Mouse (Mus musculus) spleen, postnatal 4 days (tissue): ENCODE data around the gene Kcnk7.

ENCODE experiments used
- DNase-seq, 2 experiments: peaks; one replicate each; pipeline ENCODE4 v3.0.0; 2022; ENCODE audit warnings: low spot score in 2 of 2

Gene Kcnk7

DNA sequence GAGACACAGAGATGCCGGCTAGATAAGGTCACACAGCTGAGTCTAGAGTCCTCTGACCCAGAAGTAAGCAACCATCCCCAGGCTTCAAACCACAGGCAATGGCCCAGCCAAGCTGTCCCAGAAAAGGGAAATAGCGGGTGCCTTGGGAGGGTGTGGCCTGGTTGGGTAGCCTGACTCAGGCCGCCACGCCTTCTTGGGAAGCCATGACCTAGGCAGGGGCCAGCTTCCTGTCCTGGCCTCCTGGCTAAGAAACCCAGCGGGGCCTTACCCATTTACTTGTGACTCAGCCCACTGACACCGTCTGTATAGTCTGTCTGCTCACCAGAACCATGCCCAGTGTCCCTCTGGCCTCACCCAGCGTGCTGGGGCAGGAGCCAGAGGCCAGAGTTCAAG lies 20.4 kb downstream of the Kcnk7 start:
- peak; percentile 86 to 90 for DNase-seq

DNA sequence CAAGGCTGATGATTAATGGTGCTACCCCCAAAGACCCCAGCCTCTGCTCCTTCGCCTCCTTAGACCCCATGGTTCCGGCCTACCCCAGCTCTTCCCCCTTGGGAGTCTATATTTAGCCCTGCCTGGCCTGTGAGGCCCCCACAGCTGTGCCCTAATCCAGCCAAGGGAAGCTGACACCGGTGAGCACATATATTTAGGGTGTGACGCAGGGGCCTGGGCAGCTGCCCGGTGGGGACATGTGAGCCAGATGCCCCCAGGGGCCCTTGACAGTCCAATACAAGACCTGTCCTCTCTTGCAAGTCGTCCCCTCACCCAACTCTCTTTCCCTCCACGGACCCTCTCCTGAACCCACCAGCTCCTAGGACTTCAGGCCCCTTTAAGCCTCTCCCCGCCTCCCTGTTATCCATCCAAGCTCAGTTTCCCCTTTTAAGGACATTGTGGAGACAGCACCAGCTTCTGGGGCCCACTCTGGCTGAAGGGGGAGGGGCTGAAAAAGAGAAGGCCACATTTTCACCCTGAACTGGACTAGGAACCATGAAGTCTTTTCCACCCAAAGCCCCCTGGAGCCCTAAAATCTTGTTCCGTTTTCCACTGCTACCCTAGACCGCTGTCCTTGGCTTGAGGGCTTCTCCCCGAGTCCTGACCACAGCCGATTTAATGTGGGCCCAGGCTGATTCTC lies 21.0 kb downstream of the Kcnk7 start:
- peak; percentile 53 to 81 for DNase-seq

DNA sequence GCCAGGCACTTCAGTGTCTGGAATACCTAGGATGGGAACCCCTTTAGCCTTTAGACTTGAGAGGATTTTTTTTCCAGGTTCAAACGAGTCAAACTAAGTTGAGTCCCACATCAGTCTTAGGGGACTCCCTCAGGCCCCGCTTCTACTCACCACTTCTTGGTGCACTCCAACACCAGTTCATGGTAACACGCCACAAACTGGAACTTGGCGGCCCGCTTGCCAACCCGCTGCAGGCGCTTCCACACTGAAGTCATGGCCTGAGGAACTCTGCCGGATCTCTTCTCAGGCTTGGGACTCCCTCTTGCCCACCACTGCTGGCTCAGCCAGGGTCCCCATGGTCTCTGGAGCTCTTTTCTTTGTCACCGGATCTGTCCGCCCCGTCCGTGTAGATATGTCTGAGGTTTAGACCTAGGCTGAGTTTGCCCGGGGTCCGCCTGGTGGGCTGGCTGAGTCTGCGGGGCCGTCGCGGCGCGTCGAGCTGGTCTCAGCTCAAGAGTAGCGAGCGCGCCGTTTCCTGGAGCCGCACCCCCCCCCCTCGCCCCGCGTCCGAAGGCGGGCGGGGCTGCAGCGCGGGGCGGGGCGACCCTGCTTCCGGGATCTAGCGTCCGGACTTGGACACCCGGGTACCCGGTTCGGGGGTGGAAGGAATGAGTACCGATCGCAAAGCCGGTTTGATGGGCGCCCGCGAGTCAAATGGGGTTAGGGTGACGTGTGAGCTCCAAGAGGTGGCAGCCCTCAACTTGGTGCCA lies 21.8 kb downstream of the Kcnk7 start, which contains the start of gene Ehbp1l1:
Gene Ehbp1l1, minus strand, starts transcription at position 551 of the 749 bp plus-strand sequence.
- DNase-seq = peak; percentile 86 to 94

DNA sequence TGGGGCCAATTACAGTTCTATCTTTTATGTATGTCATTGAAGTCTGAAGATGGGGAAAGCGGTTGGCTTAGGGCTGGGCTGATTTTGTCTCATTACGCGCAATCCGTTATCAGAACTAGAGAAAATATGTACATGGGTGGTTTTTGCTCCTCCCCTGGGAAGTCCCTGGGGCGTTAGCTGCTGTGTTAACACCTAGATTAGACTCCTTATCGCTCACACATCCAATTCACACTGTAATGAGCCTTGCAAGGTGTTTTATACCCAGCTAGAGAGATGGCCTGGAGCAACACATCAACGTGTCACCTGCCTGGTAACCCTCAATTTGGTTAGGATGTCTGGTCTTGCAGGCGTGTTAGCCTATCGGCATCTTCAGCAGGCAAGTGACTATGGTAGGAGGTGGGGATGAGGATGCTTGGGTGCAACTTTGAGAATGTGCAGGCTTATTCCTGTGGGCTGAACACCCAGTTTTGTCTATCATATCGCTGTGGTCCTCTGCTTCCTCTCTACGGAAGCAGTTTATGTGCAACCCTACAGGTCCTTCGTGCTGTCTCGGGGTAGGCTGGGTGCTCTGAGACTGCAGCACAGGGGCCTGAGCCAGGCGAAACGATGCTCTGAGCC lies 22.9 kb downstream of the Kcnk7 start:
- peak in 1 of 2 experiments; percentile 66 for DNase-seq

GRCm38 (mm10) chr19:5727701-5728100 lies 23.5 kb downstream of the Kcnk7 start:
- DNase-seq = peak; percentile 93 to 99

DNA sequence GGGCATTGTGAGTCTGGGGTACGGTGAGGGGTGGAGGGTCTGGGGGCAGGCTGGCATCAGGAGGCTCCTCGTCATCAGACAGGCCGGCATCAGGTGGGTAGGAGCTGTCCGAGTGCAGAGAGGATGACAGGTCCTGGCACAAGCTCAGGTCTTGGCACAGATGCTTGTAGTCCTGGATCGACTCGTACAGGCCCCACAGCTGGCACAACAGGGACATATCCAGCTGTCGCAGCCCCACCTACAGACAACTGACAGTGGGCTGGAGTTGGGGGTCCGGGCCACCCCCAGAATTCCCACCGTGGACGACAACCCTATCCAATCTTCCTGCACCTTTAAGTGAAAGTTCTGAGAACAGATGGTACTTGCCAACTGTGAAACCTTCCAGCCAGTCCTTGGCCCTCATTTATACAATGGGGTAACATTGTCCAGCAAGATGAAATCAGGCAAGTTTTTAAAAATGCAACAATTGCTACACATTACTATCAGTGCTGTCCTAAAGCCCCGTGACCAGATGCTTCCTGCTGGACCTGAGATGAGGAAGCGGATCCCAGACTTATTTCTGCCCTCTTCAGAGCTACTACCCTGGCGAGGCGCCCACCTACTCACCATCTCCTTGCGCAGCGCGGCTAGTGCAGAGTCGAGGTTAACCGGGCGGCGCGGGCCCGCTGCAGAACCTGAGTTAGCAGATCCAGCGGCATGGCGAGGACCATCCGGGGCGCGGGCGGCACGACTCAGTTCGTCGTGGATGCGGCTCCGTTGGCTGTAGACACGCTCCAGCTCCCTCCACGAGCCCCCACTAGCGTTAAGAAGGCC lies 24.7 kb downstream of the Kcnk7 start:
- peak; percentile 60 to 83 for DNase-seq

- DNase-seq = peak; percentile 92 to 94
Measured at GRCm38 (mm10) chr19:5729444-5729815, 25.3 kb downstream of the Kcnk7 start, which contains the start of gene Fam89b. TSS of gene Fam89b (minus strand) at chr19:5729653.

DNA sequence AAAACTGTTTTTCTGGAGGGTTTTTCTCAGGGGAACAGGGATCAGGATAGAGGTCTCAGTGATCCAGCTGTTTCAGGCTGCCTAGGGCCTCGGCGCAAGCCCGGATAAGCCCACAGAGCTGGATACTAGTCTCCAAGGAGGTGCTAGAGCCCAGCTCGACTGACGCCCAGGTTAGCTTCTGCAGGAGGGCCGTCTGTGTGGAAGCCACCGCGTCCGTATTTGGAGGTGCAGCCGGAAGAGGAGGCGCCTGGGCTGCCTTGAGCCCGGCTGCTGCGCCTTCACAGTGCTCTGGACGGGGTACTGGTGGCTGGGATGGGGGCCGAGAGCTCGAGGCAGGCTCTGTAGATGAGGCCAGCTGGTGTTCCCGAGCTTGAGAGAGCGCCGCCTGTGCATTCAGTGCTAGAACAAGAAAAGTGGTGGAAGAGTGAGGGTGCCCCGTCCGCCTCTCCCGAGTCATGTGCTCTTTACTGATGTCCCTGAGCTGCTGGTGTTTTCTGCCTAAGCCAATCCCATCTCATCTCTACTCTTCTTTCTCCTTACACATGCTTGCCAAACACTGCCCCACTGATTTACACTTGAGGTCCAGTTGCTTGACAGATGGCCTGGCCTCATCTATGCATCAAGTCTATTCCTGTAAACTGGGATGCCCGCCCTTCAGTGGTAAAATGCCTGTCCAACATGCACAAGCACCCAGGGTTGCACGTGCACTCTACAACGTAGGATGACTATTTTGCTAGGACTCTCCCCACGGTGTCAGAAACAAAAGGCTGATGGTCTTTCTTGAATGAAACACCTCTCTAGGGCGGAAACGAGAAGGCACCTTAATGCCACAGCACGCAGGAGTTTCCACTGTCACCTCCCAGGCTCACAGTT lies 26.4 kb downstream of the Kcnk7 start:
- peak in 1 of 2 experiments; percentile 65 for DNase-seq

GRCm38 (mm10) chr19:5731264-5731978 lies 27.3 kb downstream of the Kcnk7 start:
- peak; percentile 88 to 91 for DNase-seq

GRCm38 (mm10) chr19:5734325-5734724 lies 30.2 kb downstream of the Kcnk7 start:
- no peak for DNase-seq

DNA sequence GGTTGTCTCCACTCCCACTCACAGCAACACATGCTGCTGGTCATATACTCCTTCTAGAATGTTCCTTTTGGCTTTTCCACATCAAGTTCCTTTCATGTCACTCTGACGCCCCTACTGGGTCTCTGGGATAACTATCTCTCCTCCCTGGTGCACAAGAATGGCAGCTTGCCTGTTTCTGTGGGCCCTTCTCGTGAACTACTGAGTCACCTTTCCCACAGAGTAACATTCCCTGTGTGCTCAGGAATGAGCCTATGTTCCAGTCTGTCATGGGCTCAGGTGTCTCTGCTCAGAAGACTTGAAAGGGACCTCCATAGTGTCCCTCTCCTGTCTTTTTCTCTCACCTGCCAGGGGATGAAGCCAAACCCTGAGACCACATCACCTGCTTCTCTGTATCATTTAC lies 35.3 kb downstream of the Kcnk7 start:
- DNase-seq = no peak

DNA sequence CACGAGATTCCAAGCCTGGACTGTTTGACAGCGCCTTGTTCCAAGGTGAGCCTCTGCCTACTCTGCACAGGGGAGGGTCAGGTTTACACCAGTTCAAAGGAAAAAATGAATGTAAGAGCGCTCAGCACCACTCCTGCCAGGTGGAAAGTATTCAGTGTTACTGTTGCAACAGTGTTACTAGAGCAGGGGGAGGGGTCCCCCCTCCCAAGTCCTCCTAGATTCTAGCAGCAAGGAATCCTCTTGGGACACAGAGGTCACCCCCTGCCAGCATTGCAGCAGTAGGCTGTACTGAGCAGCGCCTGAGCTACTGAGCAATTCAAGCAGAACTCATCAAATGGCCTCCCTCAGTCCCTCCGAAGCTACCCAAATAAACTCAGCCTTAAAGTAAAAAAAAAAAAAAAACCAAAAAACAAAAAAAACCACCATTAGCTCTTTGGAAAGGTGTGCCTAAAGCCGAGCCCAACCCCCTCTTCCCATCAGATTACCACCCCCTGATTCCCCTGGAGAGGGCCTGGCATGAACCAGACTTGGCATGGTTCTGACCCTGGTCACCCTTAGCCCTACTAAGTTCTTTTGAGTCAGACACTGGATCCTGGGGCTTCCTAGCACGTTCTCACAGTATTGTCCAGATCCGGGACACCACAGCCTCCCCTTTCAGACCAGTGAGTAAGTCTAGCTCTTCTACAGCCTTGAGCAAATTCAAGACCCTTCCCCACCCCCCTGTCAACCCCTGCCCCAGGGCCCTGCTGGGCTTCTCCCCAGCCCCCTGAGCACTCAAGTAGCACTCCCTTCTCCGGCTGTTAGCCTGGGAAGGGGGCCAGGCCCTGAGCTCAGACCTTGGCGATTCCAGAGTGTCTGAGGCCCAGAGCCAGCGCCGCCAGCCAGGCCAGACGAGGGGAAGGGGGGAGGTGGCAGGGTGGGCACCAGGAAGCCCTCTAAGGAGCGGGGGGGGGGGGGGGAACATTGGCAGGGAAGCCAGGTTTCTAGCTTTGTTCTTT lies 36.5 kb downstream of the Kcnk7 start, which contains the start of gene Ltbp3:
Gene Ltbp3, plus strand, starts transcription at position 585 of the 998 bp plus-strand sequence.
- DNase-seq = no peak

DNA sequence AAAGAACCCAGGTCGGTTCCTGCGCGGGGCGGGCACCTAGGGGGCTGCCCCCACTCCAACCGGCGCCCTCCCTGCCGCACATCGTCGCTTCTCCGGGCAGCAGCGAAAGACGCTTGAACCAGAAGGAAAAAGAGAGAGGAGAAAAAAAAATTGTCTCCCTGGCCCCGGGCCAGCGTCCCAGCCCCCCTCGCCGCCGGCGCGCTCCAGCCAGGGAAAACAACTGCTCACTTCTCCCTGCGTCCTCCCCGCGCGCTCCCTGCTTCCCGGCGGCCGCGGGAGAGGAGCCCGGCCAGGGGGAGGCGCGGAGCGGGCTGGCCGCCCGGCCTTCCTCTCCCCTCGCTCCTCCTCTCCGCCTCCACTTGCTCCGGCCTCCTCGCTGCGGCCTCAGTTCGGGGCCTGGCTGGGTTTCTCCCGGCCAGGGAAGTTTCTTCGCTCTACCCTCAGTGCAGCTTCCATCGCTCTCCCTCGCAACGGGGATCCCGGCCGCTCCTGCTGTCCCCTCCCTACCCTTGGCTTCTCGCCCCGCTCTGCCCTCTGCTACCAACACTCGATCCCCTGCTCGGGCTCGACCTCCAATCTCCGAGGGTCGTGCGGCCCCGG lies 37.6 kb downstream of the Kcnk7 start:
- no peak for DNase-seq

GRCm38 (mm10) chr19:5742241-5742641 lies 38.1 kb downstream of the Kcnk7 start:
- DNase-seq = no peak

DNA sequence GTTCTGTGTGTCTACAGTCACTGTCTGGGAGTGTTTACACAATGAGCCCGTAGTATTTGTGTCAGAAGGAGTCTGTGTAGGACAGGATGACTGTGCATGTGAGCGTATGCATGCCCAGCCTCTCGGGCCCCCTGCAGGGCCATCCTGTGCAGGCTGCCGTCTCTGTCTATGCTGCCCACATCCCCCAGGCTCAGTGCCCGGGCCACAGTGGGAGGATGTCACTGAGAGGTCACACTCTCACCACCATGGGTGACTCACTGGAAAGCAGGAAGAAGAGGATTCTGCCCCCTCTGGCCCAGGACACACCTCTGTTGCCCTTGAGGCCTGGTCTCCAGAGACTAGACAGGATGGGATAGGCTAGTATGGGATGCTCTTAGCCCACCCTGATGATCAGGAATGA lies 39.4 kb downstream of the Kcnk7 start:
- no peak for DNase-seq

- no peak for DNase-seq
Measured at GRCm38 (mm10) chr19:5745756-5746710, 41.9 kb downstream of the Kcnk7 start.

GRCm38 (mm10) chr19:5746907-5747363 lies 42.8 kb downstream of the Kcnk7 start:
- DNase-seq = no peak
